Mouse (Mus musculus) neural tube, embryonic 15.5 days (tissue): ENCODE data around the gene Pxmp2. TPM values are rescaled to one million over a fixed set of nuclear protein-coding genes. Genes with fewer than 3 reads are reported as not detected.
A peak's percentile ranks its signal among the peaks of the same experiment; 100 is the strongest.

ENCODE experiments used
- ATAC-seq: fragments of 200-750 bp; cut with Nextera tagmentation; 2 replicates; pipeline ENCODE4 v1.8.0; 2017; ENCODE audit warnings: mild to moderate bottlenecking, moderate TSS enrichment, moderate library complexity; ENCODE audit not compliant: low FRiP score
- H3K27ac ChIP-seq: fragments of 300-500 bp; sonication (generic); replicated peaks from 2 replicates; pipeline ENCODE4 v1.5.1; 2015; ENCODE audit warnings: mild to moderate bottlenecking, inconsistent platforms
- H3K27me3 ChIP-seq: fragments of 300-500 bp; sonication (generic); replicated peaks from 2 replicates; pipeline ENCODE4 v1.6.1; 2015; ENCODE audit warnings: inconsistent platforms
- H3K36me3 ChIP-seq: fragments of 300-500 bp; sonication (generic); 2 replicates; pipeline ENCODE4 v1.6.1; 2015; ENCODE audit warnings: inconsistent platforms
- H3K4me1 ChIP-seq: fragments of 300-500 bp; sonication (generic); 2 replicates; pipeline ENCODE4 v1.6.1; 2015; ENCODE audit warnings: inconsistent platforms
- H3K4me2 ChIP-seq: fragments of 300-500 bp; sonication (generic); 2 replicates; pipeline ENCODE4 v1.6.1; 2015; ENCODE audit warnings: inconsistent platforms, mild to moderate bottlenecking, moderate library complexity
- H3K4me3 ChIP-seq: fragments of 300-500 bp; sonication (generic); replicated peaks from 2 replicates; pipeline ENCODE4 v1.5.1; 2015; ENCODE audit warnings: mild to moderate bottlenecking, inconsistent platforms
- H3K9ac ChIP-seq: fragments of 300-500 bp; sonication (generic); replicated peaks from 2 replicates; pipeline ENCODE4 v1.6.1; 2015; ENCODE audit warnings: mild to moderate bottlenecking, inconsistent platforms
- H3K9me3 ChIP-seq: fragments of 300-500 bp; sonication (generic); replicated peaks from 2 replicates; pipeline ENCODE4 v1.6.1; 2016; ENCODE audit warnings: inconsistent platforms
- WGBS: fragments of 180-500 bp; shearing (Covaris S2); methylation state at CpG from one replicate; pipeline ENCODE4 v1.1.7; 2015; ENCODE audit warnings: mixed read lengths; 5-methylcytosine and 5-hydroxymethylcytosine counted together
- polyA plus RNA-seq: library from polyadenylated mRNA; unstranded; fragments of >200 nt; fragmentation: Nextera tagmentation; extraction: Ambion mirVana; gene quantifications from 2 replicates; pipeline ENCODE4 v1.2.1, GENCODE M21; 2015

The Pxmp2 gene
- polyA plus RNA-seq, 1 experiment from 2014 or later: 14.6 TPM

DNA sequence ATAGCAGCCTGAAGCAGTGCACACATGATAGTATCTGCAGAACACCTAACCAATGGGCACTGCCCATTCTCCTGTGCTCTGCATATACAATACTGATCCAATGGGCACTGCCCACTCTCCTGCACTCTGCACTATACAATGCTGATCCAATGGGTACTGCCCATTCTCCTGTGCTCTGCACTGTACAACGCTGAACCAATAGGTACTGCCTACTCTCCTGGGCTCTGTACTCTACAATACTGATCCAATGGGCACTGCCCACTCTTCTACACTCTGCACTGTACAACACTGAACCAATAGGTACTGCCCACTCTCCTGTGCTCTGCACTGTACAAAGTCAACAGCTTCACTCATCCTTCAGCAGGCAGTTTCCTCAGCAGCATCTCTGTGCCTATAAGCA, 9.1 kb downstream of the Pxmp2 start:
- 93% methylated on average over 1 of the region's 1 CpGs for WGBS

DNA sequence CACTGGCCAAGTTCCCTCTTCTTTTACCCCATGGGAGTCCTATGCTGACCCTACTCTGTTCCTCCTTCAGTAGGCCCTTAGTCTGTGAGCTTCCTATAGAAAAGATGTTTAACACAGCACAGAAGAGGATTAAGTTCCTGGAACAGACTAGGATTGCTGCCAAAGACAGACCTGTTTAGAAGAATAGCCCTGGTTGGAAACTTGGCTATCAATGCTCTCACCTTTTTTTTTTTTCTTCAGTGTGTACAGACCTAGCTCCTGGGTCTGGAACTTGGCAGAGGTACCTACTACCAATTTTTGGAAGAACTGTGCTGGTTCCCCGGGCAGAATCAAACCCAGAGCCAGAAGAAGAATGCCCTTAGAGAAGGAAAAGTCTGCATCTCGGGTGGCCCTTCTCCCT, 9.6 kb downstream of the Pxmp2 start:
- WGBS: 84% methylated on average over 2 of the region's 2 CpGs
- ATAC-seq: no peak
- Histone ChIP-seq H3K4me2 (no peak overlapping the region), H3K27me3 (no peaks in the 10 kb centered on the region), H3K9ac (no peak overlapping the region), H3K9me3 (no peaks in the 10 kb centered on the region), H3K4me3 (no peak overlapping the region), H3K4me1 (no peaks in the 10 kb centered on the region), H3K27ac (no peak overlapping the region), H3K36me3 (no peaks in the 10 kb centered on the region)

More for the DNA sequence above, 9.1 kb downstream of the Pxmp2 start:
- Histone ChIP-seq H3K27ac (no peak overlapping the region), H3K9ac (no peak overlapping the region), H3K4me1 (no peaks in the 10 kb centered on the region), H3K4me2 (no peak overlapping the region), H3K36me3 (no peaks in the 10 kb centered on the region), H3K27me3 (no peaks in the 10 kb centered on the region), H3K9me3 (no peaks in the 10 kb centered on the region), H3K4me3 (no peak overlapping the region)
- ATAC-seq: no peak

DNA sequence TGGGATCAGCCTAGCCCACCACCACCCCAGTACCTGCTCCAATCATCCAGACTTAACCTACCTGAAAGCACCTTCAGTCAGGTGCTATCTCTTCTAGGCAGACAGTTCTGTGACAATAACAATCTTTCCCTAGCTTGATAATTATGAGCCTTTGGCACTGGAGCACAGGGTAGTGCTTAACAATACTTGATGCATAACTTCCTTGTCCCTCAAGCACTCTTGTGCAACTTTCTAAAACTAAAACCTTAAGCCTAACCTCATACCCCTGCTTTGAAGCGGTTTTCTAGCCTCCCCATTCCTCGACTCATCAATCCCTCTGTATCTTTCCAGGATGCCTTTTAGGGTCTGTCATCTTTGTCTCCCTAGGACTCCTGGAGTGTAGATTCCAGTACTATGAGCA, 11.1 kb downstream of the Pxmp2 start:
- H3K9me3 ChIP-seq: no peaks in the 10 kb centered on the region
- H3K27me3 ChIP-seq: no peaks in the 10 kb centered on the region
- H3K4me1 ChIP-seq: no peaks in the 10 kb centered on the region
- no peak overlapping the region for H3K4me3 ChIP-seq
- no peak for ATAC-seq
- H3K9ac ChIP-seq: no peak overlapping the region
- no peak overlapping the region for H3K27ac ChIP-seq
- 67% methylated on average over 2 of the region's 2 CpGs for WGBS
- no peaks in the 10 kb centered on the region for H3K36me3 ChIP-seq
- H3K4me2 ChIP-seq: no peak overlapping the region

DNA sequence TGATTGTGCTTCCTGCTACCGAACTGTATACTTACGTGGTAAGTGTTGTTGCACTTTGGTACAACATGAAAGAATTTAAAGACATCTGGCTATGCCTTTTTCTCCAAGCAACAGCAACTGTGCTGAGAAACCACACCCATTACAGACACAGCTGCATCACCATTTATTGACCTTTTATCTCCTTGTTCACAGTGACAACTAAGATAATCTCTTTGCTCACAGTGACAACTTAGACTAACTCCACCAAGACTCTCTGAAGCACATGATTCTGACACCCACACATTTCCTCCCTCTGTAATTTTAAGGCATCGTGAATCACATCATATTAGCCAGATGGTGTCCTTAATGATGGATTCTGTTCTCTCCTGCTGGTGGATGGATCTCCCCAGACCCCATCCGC, 11.8 kb downstream of the Pxmp2 start:
- H3K4me3 ChIP-seq: no peak overlapping the region
- H3K27me3 ChIP-seq: no peaks in the 10 kb centered on the region
- no peaks in the 10 kb centered on the region for H3K36me3 ChIP-seq
- no peak overlapping the region for H3K4me2 ChIP-seq
- no peaks in the 10 kb centered on the region for H3K9me3 ChIP-seq
- H3K27ac ChIP-seq: no peak overlapping the region
- no peaks in the 10 kb centered on the region for H3K4me1 ChIP-seq
- WGBS: 91% methylated on average over 4 of the region's 4 CpGs
- ATAC-seq: no peak
- H3K9ac ChIP-seq: no peak overlapping the region

DNA sequence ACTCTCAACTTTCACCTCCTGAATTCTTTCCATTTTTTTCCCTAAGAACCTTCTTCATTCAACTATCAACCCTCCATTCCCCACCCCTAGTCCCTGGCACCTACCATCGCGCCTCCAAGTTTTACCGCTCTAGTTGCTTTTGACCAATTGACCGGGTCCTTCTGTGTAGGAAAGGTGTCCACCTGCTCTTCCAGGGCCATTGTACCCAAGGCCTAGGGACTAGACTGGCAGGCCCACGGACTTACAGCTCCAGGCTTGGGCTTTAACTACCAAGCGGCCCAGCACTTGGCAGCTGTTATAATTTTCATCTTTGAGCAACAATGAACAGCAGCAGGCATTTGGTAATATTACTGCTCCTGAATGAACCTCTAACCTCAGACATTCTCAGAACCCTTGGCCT, 15.7 kb downstream of the Pxmp2 start:
- Histone ChIP-seq H3K9me3 (no peaks in the 10 kb centered on the region), H3K4me2 (peak overlapping the region; percentile 85; the same call in 1 of the 2 replicates), H3K36me3 (peaks cover 22% of the 10 kb centered on the region), H3K4me3 (no peak overlapping the region), H3K4me1 (peaks cover 15% of the 10 kb centered on the region), H3K27ac (no peak overlapping the region), H3K9ac (no peak overlapping the region), H3K27me3 (no peaks in the 10 kb centered on the region)
- ATAC-seq: no peak
- whole genome bisulfite sequencing: 95% methylated on average over 6 of the region's 6 CpGs

DNA sequence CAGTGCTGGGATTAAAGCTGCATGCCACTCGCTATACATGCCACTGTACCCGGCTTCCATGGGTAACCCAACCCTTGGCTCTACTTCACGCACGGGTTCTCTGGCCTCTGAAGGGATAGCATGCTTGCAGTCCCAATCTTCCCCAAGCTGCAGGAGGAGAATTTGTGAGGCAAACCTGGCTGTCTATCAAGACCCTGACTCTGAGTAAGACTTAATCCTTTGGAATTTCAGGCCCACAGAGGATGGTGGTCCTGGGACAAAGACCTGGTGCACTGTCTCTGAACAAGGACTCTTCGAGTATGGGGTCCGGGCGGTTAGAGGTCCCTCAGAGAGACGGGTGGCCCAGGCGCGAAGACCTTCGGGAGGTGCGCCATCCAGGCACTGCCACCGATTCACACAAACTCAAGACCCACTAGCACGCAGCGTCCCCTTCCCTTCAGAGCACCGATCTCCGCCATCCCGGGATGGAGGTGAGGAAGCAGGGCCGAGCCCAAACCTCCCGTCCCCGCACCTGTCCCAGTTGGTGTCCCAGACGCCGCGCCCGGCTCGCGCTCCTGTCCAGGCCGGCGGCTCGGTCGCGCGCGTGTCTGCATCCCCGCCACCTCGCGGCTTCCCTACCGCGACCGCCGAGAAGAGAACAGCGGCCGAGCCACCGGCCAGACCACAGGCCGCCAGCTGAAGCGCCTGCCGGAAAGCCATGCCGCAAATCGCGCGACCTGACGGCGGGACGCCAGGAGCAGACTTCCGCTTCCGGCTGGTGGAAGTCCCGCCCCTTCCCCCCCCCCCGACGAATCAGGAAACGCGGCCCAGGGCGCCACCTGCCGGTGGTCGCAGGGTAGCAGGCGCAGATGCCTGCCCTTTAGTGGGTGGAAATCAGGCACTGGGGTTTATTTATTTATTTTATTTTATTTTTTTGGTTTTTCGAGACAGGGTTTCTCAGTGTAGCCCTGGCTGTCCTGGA, 16.6 kb downstream of the Pxmp2 start, which contains the start of gene Pgam5:
Gene Pgam5, minus strand, starts transcription at position 773 of the 961 bp plus-strand sequence.
- WGBS: under 1% methylated on average over 66 of the region's 66 CpGs
- peaks cover 31% of the 10 kb centered on the region for H3K36me3 ChIP-seq
- H3K9ac ChIP-seq: peak within 1 kb of the TSS; percentile 88
- ATAC-seq: peak; percentile 89
- peak within 1 kb of the TSS; percentile 94 for H3K4me3 ChIP-seq
- no peaks in the 10 kb centered on the region for H3K9me3 ChIP-seq
- peak within 1 kb of the TSS; percentile 85 for H3K4me2 ChIP-seq
- peak within 1 kb of the TSS; percentile 78 for H3K27ac ChIP-seq
- no peaks in the 10 kb centered on the region for H3K27me3 ChIP-seq
- H3K4me1 ChIP-seq: peaks cover 15% of the 10 kb centered on the region

DNA sequence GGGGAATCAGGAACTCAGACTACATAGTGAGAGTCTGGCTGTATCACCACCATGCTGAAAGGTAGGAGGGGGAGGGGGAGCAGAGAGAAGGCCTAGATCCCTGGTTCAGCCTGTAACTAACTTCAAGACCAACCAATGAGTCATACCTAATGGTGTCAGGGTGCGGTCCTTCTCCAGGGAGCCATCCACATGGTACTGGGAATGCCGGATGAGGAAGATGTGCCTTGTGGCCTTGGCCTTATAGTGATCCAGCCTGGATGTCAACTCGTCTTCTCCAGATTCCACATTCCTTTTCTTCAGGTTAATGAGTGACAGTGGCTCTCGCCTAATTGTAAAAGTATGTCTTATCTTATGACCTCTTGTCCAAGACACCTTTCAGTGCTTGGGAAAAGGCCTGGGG, 19.0 kb downstream of the Pxmp2 start:
- no peak overlapping the region for H3K9ac ChIP-seq
- WGBS: 94% methylated on average over 4 of the region's 4 CpGs

DNA sequence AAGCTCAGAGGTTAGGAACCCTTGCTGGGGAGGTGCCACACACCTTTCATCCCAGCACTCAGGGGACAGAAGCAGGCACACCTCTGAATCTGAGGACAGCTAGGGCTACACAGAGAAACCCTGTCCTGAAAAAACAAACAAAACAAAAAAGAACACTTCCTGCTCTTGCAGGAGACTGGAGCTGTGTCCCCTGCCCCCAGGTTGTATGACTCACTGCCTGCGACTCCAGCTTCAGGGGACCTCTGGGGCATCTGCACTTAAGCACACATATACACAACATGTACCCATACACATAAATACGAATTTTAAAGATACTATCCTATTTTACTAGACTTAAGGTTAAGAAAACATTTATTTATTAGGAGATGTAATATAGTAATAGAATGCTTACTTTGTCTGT, 41.9 kb downstream of the Pxmp2 start:
- no peaks in the 10 kb centered on the region for H3K9me3 ChIP-seq
- no peaks in the 10 kb centered on the region for H3K27me3 ChIP-seq
- 85% methylated on average over 2 of the region's 2 CpGs for whole genome bisulfite sequencing
- H3K36me3 ChIP-seq: peaks cover 75% of the 10 kb centered on the region
- H3K4me1 ChIP-seq: no peaks in the 10 kb centered on the region
- H3K9ac ChIP-seq: no peak overlapping the region
- no peak overlapping the region for H3K4me2 ChIP-seq
- no peak overlapping the region for H3K27ac ChIP-seq
- no peak for ATAC-seq
- no peak overlapping the region for H3K4me3 ChIP-seq

More for the DNA sequence above, 19.0 kb downstream of the Pxmp2 start:
- peaks cover 39% of the 10 kb centered on the region for H3K36me3 ChIP-seq
- H3K27me3 ChIP-seq: no peaks in the 10 kb centered on the region
- no peak for ATAC-seq
- H3K4me2 ChIP-seq: no peak overlapping the region
- H3K4me1 ChIP-seq: peaks cover 15% of the 10 kb centered on the region
- H3K9me3 ChIP-seq: no peaks in the 10 kb centered on the region
- no peak overlapping the region for H3K27ac ChIP-seq
- H3K4me3 ChIP-seq: no peak overlapping the region

DNA sequence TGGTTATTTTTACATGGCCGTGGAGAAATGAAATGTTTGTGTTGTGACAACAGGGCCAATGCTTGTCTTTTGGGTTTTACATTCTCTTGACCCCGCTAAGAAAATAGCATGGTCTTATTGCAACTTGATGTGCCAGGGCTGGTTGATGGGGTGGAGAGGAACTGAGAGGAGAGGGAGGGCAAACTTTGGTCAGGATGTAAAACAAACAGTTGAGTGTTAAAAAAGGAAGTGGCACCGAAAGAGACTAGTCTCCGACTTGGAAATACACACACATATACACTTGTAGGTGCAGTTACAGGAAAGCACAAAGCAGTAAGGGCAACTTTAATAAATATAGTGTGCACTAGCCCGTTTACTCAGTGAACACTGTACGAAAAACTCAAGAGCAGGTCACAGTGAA, 53.6 kb downstream of the Pxmp2 start:
- no peak overlapping the region for H3K9ac ChIP-seq
- WGBS: 86% methylated on average over 6 of the region's 6 CpGs
- H3K4me2 ChIP-seq: peak overlapping the region; percentile 77
- no peak overlapping the region for H3K27ac ChIP-seq
- peaks cover 24% of the 10 kb centered on the region for H3K36me3 ChIP-seq
- H3K4me3 ChIP-seq: no peak overlapping the region
- no peaks in the 10 kb centered on the region for H3K27me3 ChIP-seq
- no peaks in the 10 kb centered on the region for H3K9me3 ChIP-seq
- peaks cover 25% of the 10 kb centered on the region for H3K4me1 ChIP-seq
- no peak for ATAC-seq

DNA sequence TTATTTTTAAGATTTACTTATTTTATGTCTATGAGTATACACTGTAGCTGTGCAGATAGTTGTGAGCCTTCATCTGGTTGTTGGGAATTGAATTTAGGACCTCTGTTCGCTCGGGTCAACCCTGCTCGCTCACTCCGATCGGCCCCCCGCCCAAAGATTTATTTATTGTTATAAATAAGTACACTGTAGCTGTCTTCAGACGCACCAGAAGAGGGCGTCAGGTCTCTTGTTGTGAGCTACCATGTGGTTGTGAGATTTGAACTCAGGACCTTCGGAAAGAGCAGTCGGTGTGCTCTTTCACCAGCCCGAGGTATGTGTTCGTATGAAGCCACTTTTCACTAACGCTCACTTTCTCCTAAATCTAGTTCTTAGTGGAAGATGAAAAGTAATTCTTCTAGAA, 54.3 kb downstream of the Pxmp2 start:
- Histone ChIP-seq H3K27me3 (no peaks in the 10 kb centered on the region), H3K36me3 (peaks cover 23% of the 10 kb centered on the region), H3K27ac (no peak overlapping the region), H3K9ac (peak overlapping the region; percentile 97), H3K9me3 (no peaks in the 10 kb centered on the region), H3K4me3 (peak overlapping the region; percentile 74), H3K4me2 (peak overlapping the region; percentile 77), H3K4me1 (peaks cover 25% of the 10 kb centered on the region)
- ATAC-seq: no peak
- 40% methylated on average over 13 of the region's 13 CpGs for WGBS

DNA sequence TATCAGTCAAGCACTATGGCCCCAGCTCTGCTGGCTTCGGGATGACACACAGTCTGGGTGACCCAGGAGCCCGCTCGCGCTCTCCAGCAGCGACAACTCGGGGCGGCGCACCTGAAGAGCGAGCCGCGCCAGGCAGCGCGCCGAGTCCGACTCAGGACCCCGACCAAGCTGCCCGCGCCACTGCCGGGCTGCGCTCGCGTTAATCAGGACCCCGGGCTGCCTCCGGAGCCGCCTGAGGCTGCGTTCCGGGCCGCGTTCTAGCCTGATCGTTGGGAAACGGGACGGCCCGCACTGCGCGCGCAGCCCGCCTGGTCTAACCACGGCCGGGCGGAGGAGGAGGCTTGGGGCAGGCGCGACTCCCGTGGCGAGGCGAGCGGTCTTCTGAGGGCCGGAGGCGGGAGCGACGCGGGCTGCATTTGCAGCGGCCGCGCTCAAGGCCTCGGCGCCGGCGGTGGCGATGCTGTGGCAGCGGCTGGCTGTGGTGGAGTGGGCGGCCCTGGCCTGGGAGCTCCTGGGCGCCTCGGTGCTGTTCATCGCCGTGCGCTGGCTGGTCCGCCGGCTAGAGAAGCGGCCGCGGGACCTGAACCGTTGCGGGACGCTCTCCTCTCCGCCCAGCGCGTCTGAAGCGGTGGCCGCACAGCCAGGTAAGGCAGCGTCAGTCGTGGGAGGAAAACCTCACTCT, 55.1 kb downstream of the Pxmp2 start, which contains the start of gene Ankle2:
Gene Ankle2, plus strand, starts transcription at position 225 of the 682 bp plus-strand sequence.
- Histone ChIP-seq H3K36me3 (peaks cover 20% of the 10 kb centered on the region), H3K4me3 (peak within 1 kb of the TSS; percentile 74), H3K9ac (peak within 1 kb of the TSS; percentile 97), H3K4me1 (peaks cover 25% of the 10 kb centered on the region), H3K4me2 (peak within 1 kb of the TSS; percentile 77), H3K27ac (peak within 1 kb of the TSS; percentile 92), H3K27me3 (no peaks in the 10 kb centered on the region), H3K9me3 (no peaks in the 10 kb centered on the region)
- WGBS: under 1% methylated on average over 80 of the region's 81 CpGs
- peak; percentile 95 for ATAC-seq
